Mouse (Mus musculus) monocyte, adult 5-6 weeks (primary cell): Measurements from ENCODE around the gene Gpr65. TPM values are rescaled to one million over a fixed set of nuclear protein-coding genes. Genes with fewer than 3 reads are reported as not detected.
"Not testable (repeated sequence)": the region's sequence is repeated elsewhere in the genome, so short reads cannot be mapped to it uniquely, and the experiment has no call there.

Experiments used
- ATAC-seq: fragments of 153-309, 156-312 bp; replicated peaks from 2 replicates; pipeline ENCODE4 v1.8.0; 2017; ENCODE audit warnings: mild to moderate bottlenecking; ENCODE audit not compliant: low TSS enrichment, insufficient number of reproducible peaks, severe bottlenecking, poor library complexity, low FRiP score
- total RNA-seq: library from RNA; stranded (forward); fragments of 200-1000, 200-491, 200-594 nt; gene quantifications from 3 replicates; pipeline ENCODE4 v1.2.3, GENCODE M21; 2017

Gene Gpr65
- total RNA-seq, 1 experiment from 2014 or later, result 70.8 TPM

DNA sequence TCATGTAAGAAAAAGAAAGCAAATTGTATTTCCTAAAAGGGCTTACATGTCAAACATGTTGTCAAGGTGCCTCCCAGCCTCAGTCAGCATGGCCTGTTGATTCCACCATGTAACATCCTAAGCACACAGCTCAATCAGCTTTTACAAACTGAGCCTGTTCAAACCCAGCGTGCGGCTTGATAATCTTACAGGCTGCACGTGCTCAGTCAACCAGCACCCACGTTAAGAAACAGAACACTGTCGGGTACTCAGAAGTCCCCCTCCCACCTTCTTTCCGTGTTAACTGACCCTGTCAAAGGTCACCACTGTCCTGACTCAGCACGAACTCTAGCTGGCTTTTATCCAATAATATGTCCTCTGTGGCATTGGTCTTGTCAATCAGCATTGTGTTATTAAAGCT, 4.0 kb downstream of the Gpr65 start:
- ATAC-seq, result no peak

- ATAC-seq, result peak; percentile 73
Observed at GRCm38 (mm10) chr12:98280530-98280929, 12.1 kb downstream of the Gpr65 start.

- ATAC-seq, result no peak
Observed at GRCm38 (mm10) chr12:98280996-98281395, 12.6 kb downstream of the Gpr65 start.

DNA sequence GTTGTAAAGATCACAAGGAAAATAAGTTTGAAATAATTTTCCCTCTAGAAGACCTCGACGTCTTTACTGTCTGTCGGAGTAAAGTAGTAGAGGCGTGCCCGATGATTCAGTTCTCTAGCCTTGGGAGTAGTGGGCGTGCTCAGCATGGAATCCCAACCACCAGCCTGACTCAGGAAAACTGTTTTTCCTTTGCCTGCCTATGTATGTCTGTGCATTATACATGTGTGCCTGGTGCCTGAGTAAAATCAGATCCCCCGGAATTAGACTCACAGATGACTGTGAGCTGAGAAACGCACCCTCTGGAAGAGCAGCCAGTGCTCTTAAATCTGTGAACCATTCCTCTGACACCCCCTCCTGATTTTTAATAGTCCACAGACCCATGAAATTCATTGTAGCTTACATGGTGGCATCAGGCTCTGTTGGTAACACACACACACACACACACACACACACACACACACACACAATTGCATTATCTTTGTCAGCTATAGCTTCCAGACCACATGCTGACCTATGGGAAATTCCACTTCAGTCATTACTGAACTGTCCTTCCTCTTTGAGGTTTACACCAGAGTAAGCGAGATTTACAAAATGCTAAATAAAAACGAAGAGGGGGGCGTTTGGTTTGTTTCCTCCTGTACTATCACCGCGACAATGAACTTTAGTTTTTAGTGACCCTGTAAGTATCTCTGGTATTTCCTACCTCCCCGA, 14.5 kb downstream of the Gpr65 start:
- ATAC-seq, result peak; percentile 84

- peak; percentile 60 for ATAC-seq
Observed at GRCm38 (mm10) chr12:98283487-98283860, 15.0 kb downstream of the Gpr65 start.

DNA sequence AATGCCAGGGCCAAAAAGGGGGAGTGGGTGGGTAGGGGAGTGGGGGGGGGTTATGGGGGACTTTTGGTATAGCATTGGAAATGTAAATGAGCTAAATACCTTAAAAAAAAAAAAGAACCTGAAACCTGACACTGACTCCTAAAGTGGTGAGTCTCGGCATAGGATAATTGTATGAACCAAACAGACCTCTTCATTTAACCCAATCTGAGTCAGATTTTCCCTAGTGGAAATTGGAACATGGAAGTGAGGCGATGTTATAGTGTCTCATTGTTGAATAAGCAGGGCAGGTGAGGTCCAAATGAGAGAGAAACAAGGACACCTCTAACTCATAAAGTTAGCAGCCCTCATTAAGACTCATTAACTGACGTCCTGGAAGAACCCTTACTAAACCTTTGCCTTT, 16.0 kb downstream of the Gpr65 start:
- no peak for ATAC-seq

- ATAC-seq, result peak; percentile 66; the same call in 1 of the 2 replicates
Observed at GRCm38 (mm10) chr12:98290475-98290874, 22.0 kb downstream of the Gpr65 start.

DNA sequence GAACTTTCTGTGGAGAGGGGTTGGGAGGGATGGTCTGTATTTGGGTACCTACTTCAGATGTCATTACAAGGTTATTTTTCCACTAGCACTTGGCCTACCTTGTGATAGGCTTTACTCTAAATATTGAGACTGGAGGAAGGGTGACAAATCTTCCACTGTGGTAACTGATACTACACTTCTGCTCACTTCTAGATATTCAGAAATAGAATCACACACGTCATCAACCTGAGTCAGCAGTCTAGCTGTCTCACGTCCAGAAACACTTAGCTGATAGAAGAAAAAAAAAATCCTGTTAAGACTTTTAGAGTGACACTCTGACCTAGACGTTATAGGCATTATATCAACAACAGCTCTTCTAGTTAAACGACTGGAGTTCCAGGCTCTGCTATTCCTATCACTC, 23.8 kb downstream of the Gpr65 start:
- ATAC-seq, result no peak

GRCm38 (mm10) chr12:98294241-98294640, 25.8 kb downstream of the Gpr65 start:
- no peak for ATAC-seq

GRCm38 (mm10) chr12:98301980-98302379, 33.5 kb downstream of the Gpr65 start:
- ATAC-seq, result no peak

DNA sequence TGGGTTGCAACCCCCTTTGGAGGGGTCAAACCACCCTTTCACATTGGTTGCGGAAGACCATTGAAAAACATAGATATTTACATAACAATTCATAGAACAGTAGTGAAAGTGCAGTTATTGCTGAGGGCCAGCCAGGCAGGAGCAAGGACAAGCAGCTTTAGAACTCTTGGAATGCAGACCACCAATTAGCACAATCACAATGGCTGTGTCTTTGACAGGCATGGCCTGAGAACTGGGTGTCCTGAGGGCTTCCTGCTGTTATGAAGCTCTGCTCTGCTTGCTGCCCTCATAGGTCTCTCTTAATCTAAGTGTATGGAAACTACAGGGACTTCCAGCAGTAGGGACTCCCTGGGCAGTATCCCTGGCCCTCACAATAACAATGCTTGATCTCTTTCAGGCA, 34.6 kb downstream of the Gpr65 start:
- no peak for ATAC-seq

DNA sequence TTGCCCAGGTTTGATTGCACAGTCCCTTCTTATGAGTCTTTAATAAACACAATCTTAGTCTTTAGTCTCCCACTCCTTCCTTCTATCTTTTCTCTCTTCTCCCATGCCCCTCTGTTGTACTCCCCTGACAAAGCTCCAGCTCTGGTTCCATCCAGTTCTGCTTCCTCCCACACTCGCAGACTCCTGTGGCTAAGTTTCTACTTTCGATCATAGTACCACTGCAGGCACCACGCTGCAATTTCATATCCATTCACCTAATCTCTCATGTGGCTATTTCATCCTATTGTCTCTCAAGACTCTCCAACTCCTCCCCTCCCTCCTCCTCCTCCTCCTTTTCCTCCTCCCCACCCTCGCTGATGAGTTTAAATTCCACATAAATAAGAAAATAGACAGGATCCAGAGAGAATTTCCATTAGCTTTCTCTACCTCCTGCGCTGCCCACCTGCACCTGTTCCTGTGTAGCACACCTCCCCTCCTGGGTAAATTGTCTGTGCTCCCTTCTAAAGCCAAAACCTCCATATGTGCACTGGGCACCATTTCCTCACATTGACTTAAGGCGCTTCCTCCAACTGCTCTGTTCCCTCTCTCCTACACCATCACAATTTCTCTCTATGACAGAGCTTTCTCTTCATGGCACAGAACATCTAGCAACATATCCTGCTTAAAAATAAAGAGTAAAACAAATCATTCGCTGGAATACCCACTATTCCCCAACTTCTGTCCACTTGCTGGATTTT, 38.9 kb downstream of the Gpr65 start:
- ATAC-seq, result no peak

GRCm38 (mm10) chr12:98311376-98312083, 43.1 kb downstream of the Gpr65 start:
- no peak for ATAC-seq

DNA sequence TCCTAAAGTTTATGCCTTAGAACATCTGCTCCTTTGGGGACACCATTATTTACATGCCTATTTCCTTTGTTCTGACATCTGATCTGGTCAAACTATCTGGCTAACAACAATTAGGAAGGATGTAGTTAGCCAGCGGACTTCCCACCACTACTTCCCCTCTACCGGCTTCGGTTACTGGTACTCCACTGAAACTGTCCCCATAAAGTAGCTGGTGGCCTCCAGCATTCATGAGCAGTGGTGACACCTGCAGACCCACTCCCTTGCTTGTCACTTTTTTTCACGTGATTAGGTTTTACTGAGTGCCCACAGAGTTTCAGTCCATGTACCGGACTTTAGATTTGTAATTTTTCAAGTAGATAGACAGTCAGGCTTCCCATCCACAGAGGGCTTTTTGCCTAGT, 47.5 kb downstream of the Gpr65 start:
- ATAC-seq, result no peak

DNA sequence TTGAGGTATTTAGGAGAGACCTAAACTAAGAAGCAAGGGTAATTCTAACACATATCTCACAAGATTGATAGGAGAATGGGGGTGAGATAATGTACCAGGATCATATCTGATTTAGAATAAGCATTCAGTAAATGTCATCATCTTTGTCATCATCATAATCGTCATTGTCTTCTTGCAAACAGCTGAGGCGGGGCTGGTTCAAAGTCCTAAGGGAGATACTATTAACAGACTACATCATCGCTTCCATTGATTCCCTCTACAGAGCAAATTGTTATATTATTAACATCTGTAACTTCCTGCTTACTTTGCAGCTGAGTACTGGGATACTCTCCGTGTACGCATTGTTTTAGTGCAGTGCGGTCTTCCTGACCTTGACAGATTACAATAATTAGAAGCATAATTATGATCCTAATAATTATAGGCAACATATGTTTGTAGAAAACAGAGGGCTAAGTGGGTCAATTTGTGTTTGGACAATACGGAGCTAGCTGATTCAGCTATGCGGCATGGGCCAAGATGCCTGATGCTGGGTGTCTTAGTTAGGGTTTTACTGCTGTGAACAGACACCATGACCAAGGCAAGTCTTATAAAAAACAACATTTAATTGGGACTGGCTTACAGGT, 49.4 kb downstream of the Gpr65 start:
- ATAC-seq, result no peak

DNA sequence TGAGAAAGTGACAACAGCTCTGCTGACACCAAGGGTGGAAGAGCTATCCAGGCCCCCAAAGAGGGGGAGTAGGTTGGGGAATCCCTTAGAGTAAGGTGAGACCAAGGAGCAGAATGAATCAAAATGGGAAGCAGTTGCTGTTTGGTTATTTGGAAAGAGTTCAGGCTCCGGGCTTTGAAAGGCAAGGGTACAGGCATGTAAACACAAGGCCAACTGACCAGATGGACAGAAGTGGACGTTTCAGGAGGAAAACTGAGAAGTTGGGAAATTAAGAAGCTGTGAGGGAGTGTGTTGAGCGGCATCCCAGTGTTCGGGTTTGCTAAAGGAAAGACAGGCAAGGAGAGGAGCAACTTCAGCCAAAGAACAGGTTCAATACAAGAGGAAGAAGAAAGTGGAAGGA, 54.0 kb downstream of the Gpr65 start:
- ATAC-seq, result no peak

DNA sequence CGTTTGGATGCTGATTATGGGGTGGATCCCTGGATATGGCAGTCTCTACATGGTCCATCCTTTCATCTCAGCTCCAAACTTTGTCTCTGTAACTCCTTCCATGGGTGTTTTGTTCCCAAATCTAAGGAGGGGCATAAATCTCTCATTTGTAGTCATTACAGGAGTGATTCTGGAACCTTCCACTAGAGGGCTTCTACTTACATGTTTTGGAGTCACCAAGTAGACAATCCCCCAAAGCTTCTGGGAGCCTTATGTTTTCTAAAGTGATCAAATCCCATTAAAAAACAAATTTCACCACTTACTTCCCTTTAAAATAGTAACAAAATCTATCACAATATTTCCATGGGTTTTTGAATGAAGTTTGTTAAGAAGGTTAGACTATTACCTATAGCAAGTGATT, 55.7 kb downstream of the Gpr65 start:
- not testable (repeated sequence) for ATAC-seq
